13 mouse cellular contexts compared by ENCODE assay signal in genomic region chr10:8972789-8973551, GRCm38 (mm10).
A peak's percentile ranks its signal among the peaks of the same experiment; 100 is the strongest.
DNase-seq lines count a peak whose midpoint lies in the region; ATAC-seq and TF ChIP-seq lines count a peak whose summit lies in the region.
"Had no signal": no experiment of that assay in that cellular context is flagged by ENCODE, and none has a peak within 500 bp of the region (broad histone marks: within the 10 kb centered on the region; RNA-seq: fewer than 3 reads in every experiment).

No protein-coding gene starts in this region.

- ATAC-seq in heart, embryonic 15.5 days (replicated peaks; ENCODE audit: insufficient number of reproducible peaks, insufficient read depth, low FRiP score, low read depth): peak; percentile 66
- ATAC-seq in liver, embryonic 12.5 days: no peak
- ATAC-seq in embryonic facial prominence, embryonic 15.5 days (ENCODE audit: insufficient number of reproducible peaks, low FRiP score, low TSS enrichment, low read depth): peak; percentile 73
- ATAC-seq in limb, embryonic 14.5 days (ENCODE audit: low FRiP score, low read depth): peak; percentile 62

- H3K27ac ChIP-seq in heart, embryonic 15.5 days: peak overlapping the region; percentile 46
- H3K27ac ChIP-seq in liver, embryonic 12.5 days: no peak overlapping the region
- H3K27ac ChIP-seq in embryonic facial prominence, embryonic 15.5 days (replicated peaks): peak overlapping the region; percentile 55
- no peak overlapping the region for H3K27ac ChIP-seq in limb, embryonic 14.5 days (replicated peaks; ENCODE audit: low read depth, low read length)
- H3K27ac ChIP-seq: forebrain, embryonic 12.5 days; macrophage had no signal

- no peak overlapping the region for H3K4me3 ChIP-seq in heart, embryonic 15.5 days
- H3K4me3 ChIP-seq in liver, embryonic 12.5 days: no peak overlapping the region
- no peak overlapping the region for H3K4me3 ChIP-seq in embryonic facial prominence, embryonic 15.5 days (replicated peaks)
- H3K4me3 ChIP-seq in limb, embryonic 14.5 days (replicated peaks; ENCODE audit: low read length): no peak overlapping the region
- H3K4me3 ChIP-seq: forebrain, embryonic 12.5 days had no signal

- intact Hi-C loops in heart, postnatal 25 days (cut with DNase I): loop anchor here (2.0 to 5.0 kb wide), 3 partner anchors 71 to 230 kb away; no protein-coding TSS in a partner anchor

- no peak overlapping the region for H3K9ac ChIP-seq in heart, embryonic 15.5 days
- H3K9ac ChIP-seq in liver, embryonic 12.5 days: no peak overlapping the region
- no peak overlapping the region for H3K9ac ChIP-seq in embryonic facial prominence, embryonic 15.5 days
- no peak overlapping the region for H3K9ac ChIP-seq in limb, embryonic 14.5 days (ENCODE audit: low read depth, low read length, severe bottlenecking)
- H3K9ac ChIP-seq: forebrain, embryonic 12.5 days had no signal

- no peak overlapping the region for H3K4me2 ChIP-seq in heart, embryonic 15.5 days
- H3K4me2 ChIP-seq in liver, embryonic 12.5 days: no peak overlapping the region
- H3K4me2 ChIP-seq in embryonic facial prominence, embryonic 15.5 days (replicated peaks): no peak overlapping the region
- no peak overlapping the region for H3K4me2 ChIP-seq in limb, embryonic 14.5 days (replicated peaks; ENCODE audit: low read depth, low read length, severe bottlenecking)
- H3K4me2 ChIP-seq: forebrain, embryonic 12.5 days had no signal

- DNase-seq in heart, postnatal 25 days (ENCODE audit: low spot score): no peak
- DNase-seq in liver: peak; percentile 24
- peak; percentile 46 for DNase-seq in limb, embryonic 14.5 days (ENCODE audit: low spot score)
- DNase-seq in T-cell, adult 2 months (ENCODE audit: low spot score): no peak
- DNase-seq: adrenal gland, postnatal 25 days; cerebellum, adult 11 months; kidney, adult 2 months; right cerebral cortex, postnatal 25 days had no signal

- H3K9me3 ChIP-seq in heart, embryonic 15.5 days (replicated peaks): no peaks in the 10 kb centered on the region
- no peaks in the 10 kb centered on the region for H3K9me3 ChIP-seq in liver, embryonic 12.5 days (replicated peaks)
- no peaks in the 10 kb centered on the region for H3K9me3 ChIP-seq in embryonic facial prominence, embryonic 15.5 days (replicated peaks)
- no peaks in the 10 kb centered on the region for H3K9me3 ChIP-seq in limb, embryonic 14.5 days (ENCODE audit: control insufficient read depth, low read length)
- H3K9me3 ChIP-seq: forebrain, embryonic 12.5 days had no signal

- H3K36me3 ChIP-seq in heart, embryonic 15.5 days: no peaks in the 10 kb centered on the region
- H3K36me3 ChIP-seq in liver, embryonic 12.5 days: no peaks in the 10 kb centered on the region
- H3K36me3 ChIP-seq in embryonic facial prominence, embryonic 15.5 days: no peaks in the 10 kb centered on the region
- no peaks in the 10 kb centered on the region for H3K36me3 ChIP-seq in limb, embryonic 14.5 days (ENCODE audit: control insufficient read depth, insufficient read depth, low read length)
- H3K36me3 ChIP-seq: forebrain, embryonic 12.5 days had no signal

- no peak for TF ChIP-seq POLR2A in limb, embryonic 14.5 days (IDR thresholded peaks at IDR 0.05; ENCODE audit: borderline replicate concordance, extremely low read depth, insufficient read depth, insufficient read length)

- 46% methylated on average over 8 of the region's 8 CpGs for WGBS in heart, embryonic 15.5 days
- 66% methylated on average over 8 of the region's 8 CpGs for WGBS in liver, embryonic 12.5 days (ENCODE audit: insufficient replicate concordance)
- 39% methylated on average over 8 of the region's 8 CpGs for WGBS in embryonic facial prominence, embryonic 15.5 days
- 53% methylated on average over 8 of the region's 8 CpGs for WGBS in limb, embryonic 14.5 days

- H3K27me3 ChIP-seq in heart, embryonic 15.5 days: no peaks in the 10 kb centered on the region
- H3K27me3 ChIP-seq in liver, embryonic 12.5 days (replicated peaks): no peaks in the 10 kb centered on the region
- H3K27me3 ChIP-seq in embryonic facial prominence, embryonic 15.5 days: no peaks in the 10 kb centered on the region
- H3K27me3 ChIP-seq in limb, embryonic 14.5 days (ENCODE audit: control insufficient read depth, insufficient read depth, low read length): no peaks in the 10 kb centered on the region
- H3K27me3 ChIP-seq: forebrain, embryonic 12.5 days had no signal

- peaks cover 22% of the 10 kb centered on the region for H3K4me1 ChIP-seq in heart, embryonic 15.5 days (replicated peaks)
- H3K4me1 ChIP-seq in liver, embryonic 12.5 days: no peaks in the 10 kb centered on the region
- H3K4me1 ChIP-seq in embryonic facial prominence, embryonic 15.5 days: peaks cover 20% of the 10 kb centered on the region
- peaks cover 28% of the 10 kb centered on the region for H3K4me1 ChIP-seq in limb, embryonic 14.5 days (ENCODE audit: control insufficient read depth, insufficient read depth, low read length)

Comparison
In these comparisons a context has a peak if more than half of its experiments do, and no peak if none do; other contexts are left out.
1. H3K27ac ChIP-seq: peak in heart, embryonic 15.5 days (single experiment) and embryonic facial prominence, embryonic 15.5 days (single experiment); none in liver, embryonic 12.5 days (single experiment) and limb, embryonic 14.5 days (single experiment).
2. DNase-seq: peak in liver (single experiment) and limb, embryonic 14.5 days (single experiment); none in heart, postnatal 25 days (single experiment) and T-cell, adult 2 months (single experiment).